Mouse (Mus musculus) skeletal muscle tissue, postnatal 0 days (tissue): ENCODE results near the gene Mpp5. TPM values are rescaled to one million over a fixed set of nuclear protein-coding genes. Genes with fewer than 3 reads are reported as not detected.

ENCODE experiments used
- polyA plus RNA-seq: library from polyadenylated mRNA; unstranded; fragments of >200 nt; fragmentation: Nextera tagmentation; extraction: Ambion mirVana; gene quantifications from 2 replicates; pipeline ENCODE4 v1.2.1, GENCODE M21; 2015

Gene Mpp5
- 17.4 and 19.5 TPM in 2 replicates for polyA plus RNA-seq

GRCm38 (mm10) chr12:78748557-78749377 is at the start of gene Mpp5:
TSS of gene Mpp5 (plus strand) at chr12:78748907.

GRCm38 (mm10) chr12:78861496-78862253 is 113.0 kb downstream of the Mpp5 start, which contains the start of the genes Atp6v1d and Eif2s1:
TSS of gene Atp6v1d (minus strand) at chr12:78861638.
TSS of gene Eif2s1 (plus strand) at chr12:78861819.

Other genes with a start within 250 kb of the Mpp5 start
- gene Fam71d, start 57.4 kb upstream of the Mpp5 start, polyA plus RNA-seq: not detected in 2 replicates
- gene Atp6v1d, start 112.7 kb downstream of the Mpp5 start, polyA plus RNA-seq: 59.2 and 59.4 TPM in 2 replicates
- gene Eif2s1, start 112.9 kb downstream of the Mpp5 start, polyA plus RNA-seq: 76.6 and 80.7 TPM in 2 replicates
- gene Plek2, start 158.1 kb downstream of the Mpp5 start, polyA plus RNA-seq: 0.21 and 0.95 TPM in 2 replicates